21 mouse cellular contexts compared by ENCODE assay signal in the genomic region with DNA sequence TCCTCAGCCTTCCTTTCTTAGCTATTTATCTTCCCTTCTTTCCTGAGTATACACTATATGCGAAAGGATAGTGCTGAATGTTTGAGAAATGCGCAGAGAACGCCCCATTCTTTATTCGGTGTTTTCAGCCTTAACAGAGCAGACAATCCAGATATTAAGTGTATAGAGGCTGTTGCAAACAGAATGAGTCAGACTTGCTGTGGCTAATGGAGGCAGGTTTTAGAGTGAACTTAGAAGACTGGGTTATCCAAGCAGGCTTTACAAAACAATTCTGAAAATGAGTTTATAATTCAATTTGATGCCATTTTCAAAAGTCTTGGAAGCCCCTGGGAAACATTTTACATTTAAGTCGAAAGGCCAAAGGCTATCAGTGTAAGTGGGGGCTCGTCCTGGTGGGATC. TPM values are rescaled to one million over a fixed set of nuclear protein-coding genes. Genes with fewer than 3 reads are reported as not detected.
A peak's percentile ranks its signal among the peaks of the same experiment; 100 is the strongest.
DNase-seq lines count a peak whose midpoint lies in the region; ATAC-seq and TF ChIP-seq lines count a peak whose summit lies in the region.
"Had no signal": no experiment of that assay in that cellular context is flagged by ENCODE, and none has a peak within 500 bp of the region (broad histone marks: within the 10 kb centered on the region; RNA-seq: fewer than 3 reads in every experiment).

No protein-coding gene starts in this region.

- peak overlapping the region; percentile 64 for H3K27ac ChIP-seq in hindbrain, embryonic 13.5 days
- H3K27ac ChIP-seq in hindbrain, embryonic 16.5 days (ENCODE audit: low read depth, low read length) = no peak overlapping the region
- H3K27ac ChIP-seq in embryonic facial prominence, embryonic 12.5 days = peak overlapping the region; percentile 80
- H3K27ac ChIP-seq in limb, embryonic 11.5 days (replicated peaks; ENCODE audit: low read depth, low read length) = peak overlapping the region; percentile 86
- H3K27ac ChIP-seq in neural tube, embryonic 15.5 days (replicated peaks) = peak overlapping the region; percentile 51; the same call in 1 of the 2 replicates
- H3K27ac ChIP-seq in left cerebral cortex, adult 2 months = no peak overlapping the region
- H3K27ac ChIP-seq in heart, embryonic 12.5 days (ENCODE audit: poor library complexity, severe bottlenecking) = no peak overlapping the region

- DNase-seq in limb, embryonic 11.5 days (ENCODE audit: low spot score) = no peak
- DNase-seq in left cerebral cortex, adult 2 months (ENCODE audit: extremely low spot score in 1 of 2, low spot score in 2 of 2) = no peak
- DNase-seq: adrenal gland, postnatal 10 days; cerebellum, adult 11 months; cerebellum, postnatal 10 days; heart, postnatal 36 days; kidney, adult 8-10 months; kidney, postnatal 25 days; liver, postnatal 0 days; lung, postnatal 10 days; thymus, postnatal 36 days had no signal

- no peaks in the 10 kb centered on the region for H3K27me3 ChIP-seq in hindbrain, embryonic 13.5 days
- H3K27me3 ChIP-seq in hindbrain, embryonic 16.5 days (replicated peaks; ENCODE audit: control insufficient read depth, insufficient read depth, low read length) = no peaks in the 10 kb centered on the region
- no peaks in the 10 kb centered on the region for H3K27me3 ChIP-seq in embryonic facial prominence, embryonic 12.5 days
- no peaks in the 10 kb centered on the region for H3K27me3 ChIP-seq in limb, embryonic 11.5 days (ENCODE audit: control insufficient read depth, insufficient read depth, low read length)
- H3K27me3 ChIP-seq in neural tube, embryonic 15.5 days (replicated peaks) = no peaks in the 10 kb centered on the region
- H3K27me3 ChIP-seq in heart, embryonic 12.5 days (replicated peaks) = no peaks in the 10 kb centered on the region
- H3K27me3 ChIP-seq: Patski had no signal

- no peak for ATAC-seq in hindbrain, embryonic 13.5 days (ENCODE audit: low FRiP score)
- ATAC-seq in hindbrain, embryonic 16.5 days = no peak
- no peak for ATAC-seq in embryonic facial prominence, embryonic 12.5 days (ENCODE audit: insufficient number of reproducible peaks, insufficient read depth, low FRiP score, low TSS enrichment)
- no peak for ATAC-seq in limb, embryonic 11.5 days (ENCODE audit: insufficient number of reproducible peaks, low FRiP score, low TSS enrichment, low read depth)
- no peak for ATAC-seq in neural tube, embryonic 15.5 days (ENCODE audit: low FRiP score)
- ATAC-seq in heart, embryonic 12.5 days (ENCODE audit: insufficient number of reproducible peaks, low FRiP score) = no peak
- ATAC-seq: liver, postnatal 0 days; Patski had no signal

- peaks cover 21% of the 10 kb centered on the region for H3K4me1 ChIP-seq in hindbrain, embryonic 13.5 days (replicated peaks)
- H3K4me1 ChIP-seq in hindbrain, embryonic 16.5 days (ENCODE audit: control insufficient read depth, insufficient read depth, low read depth, low read length) = peaks cover 2% of the 10 kb centered on the region; the same call in 1 of the 2 replicates
- H3K4me1 ChIP-seq in embryonic facial prominence, embryonic 12.5 days = peaks cover 25% of the 10 kb centered on the region
- H3K4me1 ChIP-seq in limb, embryonic 11.5 days (ENCODE audit: control insufficient read depth, insufficient read depth, low read length) = peaks cover 25% of the 10 kb centered on the region
- H3K4me1 ChIP-seq in neural tube, embryonic 15.5 days = peaks cover 13% of the 10 kb centered on the region
- H3K4me1 ChIP-seq in heart, embryonic 12.5 days (replicated peaks) = no peaks in the 10 kb centered on the region

- H3K4me2 ChIP-seq in hindbrain, embryonic 13.5 days = no peak overlapping the region
- H3K4me2 ChIP-seq in hindbrain, embryonic 16.5 days (ENCODE audit: low read length) = no peak overlapping the region
- 0 out of 2 replicates have a peak overlapping the region, but pooled peaks have one; percentile 18 for H3K4me2 ChIP-seq in embryonic facial prominence, embryonic 12.5 days (replicated peaks)
- peak overlapping the region; percentile 1; the same call in 1 of the 2 replicates for H3K4me2 ChIP-seq in limb, embryonic 11.5 days (ENCODE audit: low read depth, severe bottlenecking)
- peak overlapping the region; percentile 16; the same call in 1 of the 2 replicates for H3K4me2 ChIP-seq in neural tube, embryonic 15.5 days
- no peak overlapping the region for H3K4me2 ChIP-seq in heart, embryonic 12.5 days

- TF ChIP-seq CTCF in left cerebral cortex, adult 2 months (IDR thresholded peaks at IDR 0.05) = no peak

- intact Hi-C loops in left cerebral cortex, adult 2 months (cut with DNase I) = no loop called here

- 78% methylated on average over 6 of the region's 6 CpGs for WGBS in hindbrain, embryonic 13.5 days
- WGBS in hindbrain, embryonic 16.5 days = 86% methylated on average over 6 of the region's 6 CpGs
- 61% methylated on average over 6 of the region's 6 CpGs for WGBS in embryonic facial prominence, embryonic 12.5 days
- 65% methylated on average over 6 of the region's 6 CpGs for WGBS in limb, embryonic 11.5 days
- WGBS in neural tube, embryonic 15.5 days = 74% methylated on average over 6 of the region's 6 CpGs
- WGBS in heart, embryonic 12.5 days = 70% methylated on average over 6 of the region's 6 CpGs

- H3K9ac ChIP-seq in hindbrain, embryonic 13.5 days = no peak overlapping the region
- no peak overlapping the region for H3K9ac ChIP-seq in hindbrain, embryonic 16.5 days (ENCODE audit: low read depth, low read length)
- no peak overlapping the region for H3K9ac ChIP-seq in embryonic facial prominence, embryonic 12.5 days
- H3K9ac ChIP-seq in limb, embryonic 11.5 days (ENCODE audit: low read length) = no peak overlapping the region
- H3K9ac ChIP-seq in neural tube, embryonic 15.5 days (replicated peaks) = no peak overlapping the region
- H3K9ac ChIP-seq in heart, embryonic 12.5 days = no peak overlapping the region
- H3K9ac ChIP-seq: forebrain, postnatal 0 days; liver, postnatal 0 days had no signal

- no peaks in the 10 kb centered on the region for H3K9me3 ChIP-seq in hindbrain, embryonic 13.5 days
- no peaks in the 10 kb centered on the region for H3K9me3 ChIP-seq in hindbrain, embryonic 16.5 days (ENCODE audit: control insufficient read depth, low read length)
- no peaks in the 10 kb centered on the region for H3K9me3 ChIP-seq in embryonic facial prominence, embryonic 12.5 days
- H3K9me3 ChIP-seq in limb, embryonic 11.5 days (ENCODE audit: control insufficient read depth, low read length) = no peaks in the 10 kb centered on the region
- no peaks in the 10 kb centered on the region for H3K9me3 ChIP-seq in neural tube, embryonic 15.5 days (replicated peaks)
- no peaks in the 10 kb centered on the region for H3K9me3 ChIP-seq in heart, embryonic 12.5 days (replicated peaks)

- no peaks in the 10 kb centered on the region for H3K36me3 ChIP-seq in hindbrain, embryonic 13.5 days
- no peaks in the 10 kb centered on the region for H3K36me3 ChIP-seq in hindbrain, embryonic 16.5 days (ENCODE audit: control insufficient read depth, insufficient read depth, low read length)
- no peaks in the 10 kb centered on the region for H3K36me3 ChIP-seq in embryonic facial prominence, embryonic 12.5 days
- no peaks in the 10 kb centered on the region for H3K36me3 ChIP-seq in limb, embryonic 11.5 days (ENCODE audit: control insufficient read depth, insufficient read depth, low read length)
- H3K36me3 ChIP-seq in neural tube, embryonic 15.5 days = no peaks in the 10 kb centered on the region
- H3K36me3 ChIP-seq in heart, embryonic 12.5 days = no peaks in the 10 kb centered on the region

- H3K4me3 ChIP-seq in hindbrain, embryonic 13.5 days = no peak overlapping the region
- no peak overlapping the region for H3K4me3 ChIP-seq in hindbrain, embryonic 16.5 days (ENCODE audit: low read length)
- no peak overlapping the region for H3K4me3 ChIP-seq in embryonic facial prominence, embryonic 12.5 days
- H3K4me3 ChIP-seq in limb, embryonic 11.5 days (ENCODE audit: low read depth, low read length) = no peak overlapping the region
- no peak overlapping the region for H3K4me3 ChIP-seq in neural tube, embryonic 15.5 days (replicated peaks)
- no peak overlapping the region for H3K4me3 ChIP-seq in left cerebral cortex, adult 2 months
- no peak overlapping the region for H3K4me3 ChIP-seq in heart, embryonic 12.5 days

RNA-seq across cellular contexts. Expression of a gene that starts 12.8 kb away (rescaled TPM):
- 0.78 and 1.1 TPM in 2 replicates for polyA plus RNA-seq in hindbrain, embryonic 13.5 days (2015; fragmentation: Nextera tagmentation; extraction: Ambion mirVana)
- 1.4 and 2.0 TPM in 2 replicates for polyA plus RNA-seq in hindbrain, embryonic 16.5 days (2015; fragmentation: Nextera tagmentation; extraction: Ambion mirVana)
- polyA plus RNA-seq in embryonic facial prominence, embryonic 12.5 days (2016; fragmentation: Nextera tagmentation; extraction: Ambion mirVana) = 0.47 and 0.67 TPM in 2 replicates
- 0.13 and 0.21 TPM in 2 replicates for polyA plus RNA-seq in limb, embryonic 11.5 days (2014; fragmentation: Nextera tagmentation; extraction: Ambion mirVana)
- 1.7 and 1.9 TPM in 2 replicates for polyA plus RNA-seq in neural tube, embryonic 15.5 days (2015; fragmentation: Nextera tagmentation; extraction: Ambion mirVana)
- under 1 TPM; 0.58 to 0.68 TPM for total RNA-seq in left cerebral cortex, adult 2 months (2021)
- polyA plus RNA-seq in heart, embryonic 12.5 days (2016; fragmentation: Nextera tagmentation; extraction: Ambion mirVana) = 0.11 and 0.39 TPM in 2 replicates
- total RNA-seq: adrenal gland, postnatal 10 days; heart, postnatal 36 days; liver, adult 2 months; megakaryocyte progenitor cell, adult 5-6 weeks had no signal
- polyA plus RNA-seq: heart, embryonic 14.5 days; liver, adult 2 months had no signal

RNA-seq across cellular contexts. Expression of a gene that starts 32.4 kb away (rescaled TPM):
- polyA plus RNA-seq in hindbrain, embryonic 13.5 days (2015; fragmentation: Nextera tagmentation; extraction: Ambion mirVana) = 17.3 and 17.5 TPM in 2 replicates
- 16.9 and 21.1 TPM in 2 replicates for polyA plus RNA-seq in hindbrain, embryonic 16.5 days (2015; fragmentation: Nextera tagmentation; extraction: Ambion mirVana)
- 14.9 and 15.4 TPM in 2 replicates for polyA plus RNA-seq in embryonic facial prominence, embryonic 12.5 days (2016; fragmentation: Nextera tagmentation; extraction: Ambion mirVana)
- 12.0 and 13.2 TPM in 2 replicates for polyA plus RNA-seq in limb, embryonic 11.5 days (2014; fragmentation: Nextera tagmentation; extraction: Ambion mirVana)
- 15.5 and 16.2 TPM in 2 replicates for polyA plus RNA-seq in neural tube, embryonic 15.5 days (2015; fragmentation: Nextera tagmentation; extraction: Ambion mirVana)
- 10 to 100 TPM; 35.1 to 37.5 TPM for total RNA-seq in left cerebral cortex, adult 2 months (2021)
- 12.3 and 12.6 TPM in 2 replicates for polyA plus RNA-seq in heart, embryonic 12.5 days (2016; fragmentation: Nextera tagmentation; extraction: Ambion mirVana)

Comparison
In these comparisons a context has a peak if more than half of its experiments do, and no peak if none do; other contexts are left out.
1. H3K27ac ChIP-seq: peak in hindbrain, embryonic 13.5 days (single experiment), embryonic facial prominence, embryonic 12.5 days (single experiment), limb, embryonic 11.5 days (single experiment) and neural tube, embryonic 15.5 days (single experiment); none in hindbrain, embryonic 16.5 days (single experiment), left cerebral cortex, adult 2 months (single experiment) and heart, embryonic 12.5 days (single experiment).
2. H3K4me2 ChIP-seq: peak in embryonic facial prominence, embryonic 12.5 days (single experiment), limb, embryonic 11.5 days (single experiment) and neural tube, embryonic 15.5 days (single experiment); none in hindbrain, embryonic 13.5 days (single experiment), hindbrain, embryonic 16.5 days (single experiment) and heart, embryonic 12.5 days (single experiment).